Mouse (Mus musculus) CD4-positive helper T cell, adult 2 months (primary cell): ENCODE data around the gene Olfr455.

Experiments used
- DNase-seq: peaks from one replicate; pipeline ENCODE4 v3.0.0-alpha.2; 2012; ENCODE audit warnings: low read depth, missing footprints, low spot score

The Olfr455 gene

GRCm38 (mm10) chr6:42487114-42487513, 60.3 kb downstream of the Olfr455 start, which contains the start of gene Olfr456:
Olfr456 (minus strand) TSS chr6:42487214.
- DNase-seq = no peak
